Mouse (Mus musculus) liver, adult 2 months (tissue): ENCODE results near the gene Lekr1.

Experiments
- CTCF ChIP-seq: fragments of 200-500 bp; IDR thresholded peaks from 2 replicates; pipeline ENCODE4 v1.5.1; 2011; ENCODE audit warnings: low read depth, low read length, control low read depth
- POLR2A ChIP-seq: fragments of 200-500 bp; IDR thresholded peaks from 2 replicates; pipeline ENCODE4 v1.6.1; 2011; ENCODE audit warnings: low read length, control low read depth; ENCODE audit not compliant: insufficient read depth; ENCODE audit errors: extremely low read depth

GRCm38 (mm10) chr3:65717406-65717805 lies 51.4 kb downstream of the Lekr1 start:
- TF ChIP-seq CTCF = no peak
- TF ChIP-seq POLR2A = no peak
